Mouse (Mus musculus) intestine, postnatal 0 days (tissue): ENCODE measurements around the gene Nkapd1. TPM values are rescaled to one million over a fixed set of nuclear protein-coding genes. Genes with fewer than 3 reads are reported as not detected.

Source experiments
- ATAC-seq: fragments of 200-750 bp; cut with Nextera tagmentation; 2 replicates; pipeline ENCODE4 v1.8.0; 2017; ENCODE audit warnings: mild to moderate bottlenecking, moderate TSS enrichment, moderate library complexity
- H3K27ac ChIP-seq: fragments of 300-500 bp; sonication (generic); 2 replicates; pipeline ENCODE4 v1.5.1; 2014; ENCODE audit warnings: mild to moderate bottlenecking, low read depth, low read length, moderate library complexity
- H3K27me3 ChIP-seq: fragments of 300-500 bp; sonication (generic); replicated peaks from 2 replicates; pipeline ENCODE4 v1.6.1; 2014; ENCODE audit warnings: low read length, mixed read lengths; ENCODE audit not compliant: control insufficient read depth, insufficient read depth
- H3K36me3 ChIP-seq: fragments of 300-500 bp; sonication (generic); 2 replicates; pipeline ENCODE4 v1.6.1; 2014; ENCODE audit warnings: mild to moderate bottlenecking, moderate library complexity; ENCODE audit not compliant: control insufficient read depth, insufficient read depth
- H3K4me1 ChIP-seq: fragments of 300-500 bp; sonication (generic); replicated peaks from 2 replicates; pipeline ENCODE4 v1.6.1; 2014; ENCODE audit warnings: antibody characterized with exemption, low read length, mixed read lengths; ENCODE audit not compliant: control insufficient read depth, insufficient read depth
- H3K4me2 ChIP-seq: fragments of 300-500 bp; sonication (generic); replicated peaks from 2 replicates; pipeline ENCODE4 v1.6.1; 2014; ENCODE audit warnings: low read depth, mild to moderate bottlenecking, moderate library complexity
- H3K4me3 ChIP-seq: fragments of 300-500 bp; sonication (generic); 2 replicates; pipeline ENCODE4 v1.5.1; 2014; ENCODE audit warnings: low read depth, low read length
- H3K9ac ChIP-seq: fragments of 300-500 bp; sonication (generic); 2 replicates; pipeline ENCODE4 v1.6.1; 2014; ENCODE audit warnings: mild to moderate bottlenecking, low read depth, low read length
- H3K9me3 ChIP-seq: fragments of 300-500 bp; sonication (generic); 2 replicates; pipeline ENCODE4 v1.6.1; 2016; ENCODE audit warnings: mixed run types; ENCODE audit not compliant: control insufficient read depth
- CTCF ChIP-seq: sonication (generic); IDR thresholded peaks from 2 replicates; pipeline ENCODE4 v1.5.1; 2016; ENCODE audit warnings: low read depth, mild to moderate bottlenecking, control low read depth, antibody characterized with exemption, moderate library complexity
- WGBS: fragments of 180-500 bp; shearing (Covaris S2); extraction: QIAGEN DNeasy Blood & Tissue Kit; methylation state at CpG from one replicate; pipeline ENCODE4 v1.1.7; 2014; 5-methylcytosine and 5-hydroxymethylcytosine counted together
- polyA plus RNA-seq: library from polyadenylated mRNA; unstranded; fragments of >200 nt; fragmentation: Nextera tagmentation; extraction: Ambion mirVana; gene quantifications from 2 replicates; pipeline ENCODE4 v1.2.1, GENCODE M21; 2015

Gene Nkapd1
- polyA plus RNA-seq, 1 experiment from 2014 or later: 14.6 TPM

DNA sequence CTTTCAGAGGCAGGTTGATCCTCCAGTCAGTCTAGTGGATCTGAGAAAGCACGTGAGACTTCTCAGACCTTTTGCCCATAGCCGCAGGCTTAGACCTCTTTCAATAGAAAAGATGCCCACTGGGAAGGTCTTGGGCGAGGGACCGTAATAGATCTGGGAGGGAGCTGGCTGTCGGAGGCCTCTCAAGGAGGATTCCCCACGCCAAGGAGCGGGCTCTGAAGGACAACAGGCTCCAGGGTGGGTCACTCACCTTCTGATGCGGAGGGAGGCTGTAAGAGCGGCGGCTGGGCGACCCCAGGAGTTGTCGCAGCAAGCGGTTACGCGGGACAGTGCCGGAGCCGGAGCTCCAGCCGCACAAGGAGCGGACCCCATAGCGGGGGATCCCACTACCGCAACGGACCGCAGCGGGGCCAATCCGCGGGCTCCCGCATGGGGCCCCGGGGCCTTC, 41.7 kb upstream of the Nkapd1 start:
- peaks cover 21% of the 10 kb centered on the region for H3K36me3 ChIP-seq
- TF ChIP-seq CTCF: no peak
- ATAC-seq: peak; percentile 23
- peak overlapping the region; percentile 97 for H3K4me3 ChIP-seq
- no peaks in the 10 kb centered on the region for H3K9me3 ChIP-seq
- WGBS: under 1% methylated on average over 28 of the region's 28 CpGs
- peak overlapping the region; percentile 69 for H3K27ac ChIP-seq
- no peaks in the 10 kb centered on the region; the same call in 1 of the 2 replicates for H3K27me3 ChIP-seq
- no peaks in the 10 kb centered on the region for H3K4me1 ChIP-seq
- H3K4me2 ChIP-seq: peak overlapping the region; percentile 80
- H3K9ac ChIP-seq: peak overlapping the region; percentile 80

GRCm38 (mm10) chr9:50658391-50658790, 41.1 kb upstream of the Nkapd1 start:
- H3K9ac ChIP-seq: peak overlapping the region; percentile 80; the same call in 1 of the 2 replicates
- ATAC-seq: no peak
- TF ChIP-seq CTCF: no peak
- 18% methylated on average over 5 of the region's 5 CpGs for WGBS
- H3K27ac ChIP-seq: no peak overlapping the region
- peaks cover 27% of the 10 kb centered on the region for H3K36me3 ChIP-seq
- H3K4me3 ChIP-seq: peak overlapping the region; percentile 97
- H3K9me3 ChIP-seq: no peaks in the 10 kb centered on the region
- H3K4me1 ChIP-seq: no peaks in the 10 kb centered on the region
- H3K4me2 ChIP-seq: peak overlapping the region; percentile 80
- H3K27me3 ChIP-seq: no peaks in the 10 kb centered on the region

DNA sequence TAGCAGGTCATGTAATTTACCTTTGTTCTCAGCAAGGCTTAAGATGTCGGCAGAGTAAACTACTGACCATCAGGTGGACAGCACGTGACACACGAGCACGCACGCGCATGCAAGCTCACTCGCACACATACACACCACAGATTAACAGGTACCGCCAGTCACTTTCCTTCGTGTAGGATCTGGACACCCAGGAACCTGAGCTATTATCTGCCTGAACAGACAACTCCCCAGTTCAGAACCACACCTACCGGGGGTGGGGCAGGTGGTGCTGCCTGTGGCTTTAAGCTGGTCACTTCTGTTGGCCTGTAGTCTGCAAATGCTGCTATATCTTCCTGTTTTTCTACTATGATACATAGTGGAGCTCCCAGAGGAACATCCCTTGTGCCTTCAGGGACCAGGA, 33.2 kb upstream of the Nkapd1 start:
- Histone ChIP-seq H3K4me1 (no peaks in the 10 kb centered on the region), H3K27ac (no peak overlapping the region), H3K4me2 (no peak overlapping the region), H3K36me3 (peaks cover 83% of the 10 kb centered on the region), H3K9me3 (no peaks in the 10 kb centered on the region), H3K9ac (no peak overlapping the region), H3K27me3 (no peaks in the 10 kb centered on the region), H3K4me3 (no peak overlapping the region)
- no peak for ATAC-seq
- 89% methylated on average over 10 of the region's 10 CpGs for WGBS
- no peak for TF ChIP-seq CTCF

- Histone ChIP-seq H3K27me3 (no peaks in the 10 kb centered on the region), H3K4me3 (no peak overlapping the region), H3K36me3 (peaks cover 84% of the 10 kb centered on the region), H3K9ac (no peak overlapping the region), H3K27ac (no peak overlapping the region), H3K4me2 (no peak overlapping the region), H3K9me3 (no peaks in the 10 kb centered on the region), H3K4me1 (no peaks in the 10 kb centered on the region)
- ATAC-seq: no peak
- WGBS: 80% methylated on average over 10 of the region's 10 CpGs
- TF ChIP-seq CTCF: no peak
Measured at GRCm38 (mm10) chr9:50646826-50647370, 29.6 kb upstream of the Nkapd1 start.

DNA sequence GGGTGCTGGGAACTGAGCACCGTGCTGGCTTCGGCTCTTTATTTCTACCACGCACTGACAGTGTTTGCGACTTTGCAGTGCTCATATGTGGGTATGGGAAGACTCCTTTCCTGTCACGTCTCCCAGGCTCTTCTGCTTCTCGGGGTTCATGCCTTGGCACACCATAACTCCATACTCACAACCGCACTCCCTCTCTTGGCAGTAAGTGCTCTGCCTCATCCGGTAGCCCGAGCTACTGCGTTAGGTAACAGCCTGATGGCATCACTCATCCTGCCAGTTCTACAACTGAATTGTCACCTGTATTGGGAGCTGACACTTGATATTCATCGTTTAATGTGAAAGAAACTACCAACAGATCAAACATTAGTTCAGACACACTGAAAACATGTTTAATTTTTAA, 17.0 kb upstream of the Nkapd1 start:
- no peak overlapping the region for H3K9ac ChIP-seq
- H3K4me3 ChIP-seq: no peak overlapping the region
- TF ChIP-seq CTCF: no peak
- H3K36me3 ChIP-seq: peaks cover 17% of the 10 kb centered on the region
- no peak overlapping the region for H3K27ac ChIP-seq
- no peak for ATAC-seq
- H3K4me2 ChIP-seq: no peak overlapping the region
- no peaks in the 10 kb centered on the region for H3K27me3 ChIP-seq
- no peaks in the 10 kb centered on the region for H3K9me3 ChIP-seq
- WGBS: 93% methylated on average over 11 of the region's 11 CpGs
- no peaks in the 10 kb centered on the region; the same call in 1 of the 2 replicates for H3K4me1 ChIP-seq

DNA sequence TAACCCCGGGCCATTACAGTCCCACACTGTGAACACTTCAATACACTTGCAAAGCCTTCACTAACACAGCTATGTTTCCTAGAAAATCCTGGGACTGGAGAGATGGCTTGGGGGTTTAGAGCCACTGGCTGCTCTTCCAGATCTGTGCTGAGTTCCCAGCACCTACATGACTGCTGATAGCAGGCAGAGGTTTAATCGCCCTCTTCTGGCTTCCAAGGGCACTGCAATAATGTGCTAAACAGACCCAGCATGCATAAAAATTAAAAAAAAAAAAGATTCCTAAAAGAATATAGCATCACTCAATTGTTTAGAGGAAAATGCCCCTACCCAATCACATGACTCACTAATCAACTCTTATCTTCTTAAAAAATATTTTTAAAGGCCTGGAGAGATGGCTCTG, 15.8 kb upstream of the Nkapd1 start:
- Histone ChIP-seq H3K36me3 (peaks cover 8% of the 10 kb centered on the region), H3K27me3 (no peaks in the 10 kb centered on the region)
- 58% methylated on average over 2 of the region's 2 CpGs for WGBS

More for the DNA sequence above, 15.8 kb upstream of the Nkapd1 start:
- peak; percentile 55 for TF ChIP-seq CTCF
- H3K9ac ChIP-seq: no peak overlapping the region
- no peak overlapping the region for H3K27ac ChIP-seq
- H3K4me3 ChIP-seq: no peak overlapping the region
- no peaks in the 10 kb centered on the region; the same call in 1 of the 2 replicates for H3K4me1 ChIP-seq
- ATAC-seq: no peak; the same call in 1 of the 2 replicates
- H3K9me3 ChIP-seq: no peaks in the 10 kb centered on the region
- H3K4me2 ChIP-seq: no peak overlapping the region
